Mouse (Mus musculus) v-Abl transformed pro-B cells (cell line): Measurements from ENCODE around the gene Ifi211.
"Not testable (repeated sequence)": the region's sequence is repeated elsewhere in the genome, so short reads cannot be mapped to it uniquely, and the experiment has no call there.

Source experiments
- in situ Hi-C, 2 experiments: fragments of 400-800 bp; cut with MboI; formaldehyde crosslinking; loops; one replicate each; pipeline ENCODE4 v1.15.1; 2025; ENCODE audit not compliant: unreplicated experiment in 2 of 2

Ifi211 gene

DNA sequence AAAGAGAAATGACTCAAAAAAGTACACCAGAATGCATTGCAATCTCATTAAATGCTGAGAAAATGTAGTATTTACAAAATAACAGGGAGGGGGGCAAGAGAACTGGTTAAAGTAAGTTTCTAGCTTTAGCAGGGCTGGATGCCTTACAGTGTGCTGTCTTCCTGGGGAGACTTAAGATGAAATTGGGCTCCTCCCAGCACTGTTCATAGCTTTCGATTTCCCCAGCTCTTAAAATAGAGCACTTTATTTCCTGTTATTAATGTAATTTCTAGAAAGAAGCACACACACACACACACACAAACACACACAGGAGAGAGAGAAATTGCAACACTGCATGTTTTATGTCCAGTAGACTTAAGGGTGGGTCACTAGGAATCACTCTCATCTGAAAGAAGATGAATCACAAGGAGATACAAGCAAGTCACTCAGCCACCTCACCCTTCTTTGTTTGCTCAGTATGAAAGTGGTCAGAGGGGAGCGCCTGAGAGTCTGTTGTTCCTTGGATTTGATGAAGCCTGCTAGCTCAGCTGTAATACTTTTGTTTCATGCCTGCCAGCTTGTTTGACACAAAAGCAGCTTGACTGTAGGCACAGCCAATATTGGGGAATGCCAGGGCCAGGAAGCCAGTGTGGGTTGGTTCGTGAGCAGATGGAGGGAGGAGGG, 32.7 kb downstream of the Ifi211 start:
- in situ Hi-C loops, result not testable (repeated sequence)

GRCm38 (mm10) chr1:173879225-173879987, 33.4 kb downstream of the Ifi211 start:
- in situ Hi-C loops, result loop anchor here (5.0 kb wide), 1 partner anchor 63 kb away; the partner anchor contains the start of genes Ifi203 (in 2 of the 2) and Mndal (in 2 of the 2)

DNA sequence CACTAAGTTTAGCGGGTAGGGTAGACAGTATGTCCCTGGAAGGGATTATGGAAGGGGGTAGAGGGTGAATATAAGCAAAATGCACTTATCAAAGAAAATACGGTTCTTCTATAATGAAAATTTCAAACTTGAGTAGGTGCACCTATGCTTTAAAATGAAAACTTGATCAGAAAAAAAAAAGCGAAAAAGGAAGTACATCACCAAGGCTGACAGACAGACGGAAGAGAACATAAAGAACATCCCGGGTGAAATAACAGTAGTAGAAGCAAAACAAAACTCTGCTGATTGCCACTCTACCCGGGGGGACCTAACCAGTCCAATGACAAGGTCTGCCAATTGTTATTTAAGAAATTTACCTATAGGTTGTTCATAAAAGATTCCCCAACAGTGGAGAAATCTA, 34.6 kb downstream of the Ifi211 start:
- in situ Hi-C loops, result loop anchor here (5.0 kb wide), 1 partner anchor 64 kb away; the partner anchor contains the start of genes Ifi203 (in 2 of the 2) and Mndal (in 2 of the 2)

DNA sequence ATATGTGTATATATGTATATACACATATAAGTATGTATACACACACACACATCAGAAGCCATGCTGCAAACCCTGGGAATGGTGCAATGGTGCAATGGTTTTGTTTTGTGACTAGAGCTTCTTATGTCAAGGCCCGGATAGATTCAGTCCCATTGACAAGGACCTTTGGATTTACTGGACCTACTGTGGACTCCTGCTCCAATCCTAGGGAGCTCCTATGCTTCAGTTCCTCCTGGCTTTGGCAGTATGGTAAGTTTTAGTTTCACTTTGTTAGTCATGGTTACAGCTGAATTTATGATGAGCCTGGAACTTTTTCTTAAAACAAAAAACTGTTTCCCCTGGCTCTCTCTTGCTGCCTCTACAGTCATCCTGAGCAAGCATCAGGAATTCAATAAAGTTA, 35.7 kb downstream of the Ifi211 start:
- in situ Hi-C loops, result loop anchor here (5.0 kb wide), 1 partner anchor 65 kb away; the partner anchor contains the start of genes Ifi203 (in 2 of the 2) and Mndal (in 2 of the 2)

GRCm38 (mm10) chr1:173868586-173868985, 44.3 kb downstream of the Ifi211 start:
- in situ Hi-C loops, result loop anchor here (10.0 kb wide), 3 partner anchors 224 to 414 kb away; no protein-coding TSS in a partner anchor

GRCm38 (mm10) chr1:173866504-173866903, 46.3 kb downstream of the Ifi211 start:
- in situ Hi-C loops, result loop anchor here (10.0 kb wide), 3 partner anchors 222 to 412 kb away; no protein-coding TSS in a partner anchor

GRCm38 (mm10) chr1:173853711-173854110, 59.1 kb downstream of the Ifi211 start:
- in situ Hi-C loops, result loop anchor here in 1 of 2 experiments (10.0 kb wide), 1 partner anchor 611 kb away; no protein-coding TSS in a partner anchor

GRCm38 (mm10) chr1:173852853-173853252, 60.0 kb downstream of the Ifi211 start:
- in situ Hi-C loops, result loop anchor here in 1 of 2 experiments (10.0 kb wide), 1 partner anchor 612 kb away; no protein-coding TSS in a partner anchor
